Comparison of ENCODE assay signal across 27 mouse cellular contexts in genomic region chr1:172649396-172649795, GRCm38 (mm10). TPM values are rescaled to one million over a fixed set of nuclear protein-coding genes. Genes with fewer than 3 reads are reported as not detected.
"Had no signal": no experiment of that assay in that cellular context is flagged by ENCODE, and none has a peak within 500 bp of the region (broad histone marks: within the 10 kb centered on the region; RNA-seq: fewer than 3 reads in every experiment).

No protein-coding gene starts in this region.

- H3K4me2 ChIP-seq: kidney, embryonic 15.5 days; liver, embryonic 13.5 days; midbrain, embryonic 13.5 days had no signal

- H3K27ac ChIP-seq: kidney, embryonic 15.5 days; liver, embryonic 13.5 days; macrophage; midbrain, embryonic 13.5 days had no signal

- ATAC-seq: midbrain, embryonic 13.5 days had no signal

- H3K9me3 ChIP-seq: kidney, embryonic 15.5 days; liver, embryonic 13.5 days; midbrain, embryonic 13.5 days had no signal

- H3K27me3 ChIP-seq: kidney, embryonic 15.5 days; liver, embryonic 13.5 days; midbrain, embryonic 13.5 days had no signal

- H3K36me3 ChIP-seq: kidney, embryonic 15.5 days; liver, embryonic 13.5 days; midbrain, embryonic 13.5 days had no signal

- H3K9ac ChIP-seq: kidney, embryonic 15.5 days; liver, embryonic 13.5 days; midbrain, embryonic 13.5 days had no signal

- H3K4me1 ChIP-seq: liver, embryonic 13.5 days had no signal

- DNase-seq: kidney, adult 8-10 months; kidney, postnatal 10 days; kidney, postnatal 36 days; layer of hippocampus, postnatal 36 days; liver, embryonic 13.5 days; lung, adult 2 months; thymus, adult 18-20 months; thymus, postnatal 36 days had no signal

- H3K4me3 ChIP-seq: kidney, embryonic 15.5 days; liver, embryonic 13.5 days; midbrain, embryonic 13.5 days had no signal

RNA-seq across cellular contexts. Expression of gene Fcrl6, which starts 47.0 kb away (rescaled TPM):
- total RNA-seq: layer of hippocampus, postnatal 36 days; left cerebral cortex, adult 8-10 months; left cerebral cortex, postnatal 25 days; liver, adult 2 months; megakaryocyte, adult 5-6 weeks had no signal
- polyA plus RNA-seq: kidney, embryonic 15.5 days; liver, adult 2 months; liver, embryonic 13.5 days; lung, adult 2 months; lung, embryonic 16.5 days; macrophage; midbrain, embryonic 13.5 days; small intestine, adult 2 months; stomach, embryonic 16.5 days; testis, adult 2 months; urinary bladder, adult 2 months had no signal

RNA-seq across cellular contexts. Expression of gene Crp, which starts 48.5 kb away (rescaled TPM):
- total RNA-seq: layer of hippocampus, adult 8-10 months; layer of hippocampus, postnatal 10 days; layer of hippocampus, postnatal 36 days; left cerebral cortex, adult 8-10 months; left cerebral cortex, postnatal 25 days; megakaryocyte, adult 5-6 weeks; midbrain, postnatal 0 days had no signal
- polyA plus RNA-seq: limb, embryonic 11.5 days; limb, embryonic 14.5 days; lung, adult 2 months; macrophage; midbrain, embryonic 13.5 days; midbrain, postnatal 0 days; small intestine, adult 2 months; urinary bladder, adult 2 months had no signal

RNA-seq across cellular contexts. Expression of gene Slamf8, which starts 59.0 kb away (rescaled TPM):
- total RNA-seq: layer of hippocampus, postnatal 10 days; layer of hippocampus, postnatal 36 days; left cerebral cortex, postnatal 25 days; midbrain, postnatal 0 days had no signal
- polyA plus RNA-seq: lung, embryonic 16.5 days; midbrain, embryonic 13.5 days; midbrain, postnatal 0 days; neural tube, embryonic 11.5 days; neural tube, embryonic 14.5 days; testis, adult 2 months had no signal
